Mouse (Mus musculus): ENCODE data around the gene Hax1. TPM values are rescaled to one million over a fixed set of nuclear protein-coding genes. Genes with fewer than 3 reads are reported as not detected.

Gene Hax1
- polyA plus RNA-seq, 1 experiment from 2014 or later, result 99.6 TPM

GRCm38 (mm10) chr3:89982426-89982825 is 16.2 kb downstream of the Hax1 start:
- 71% methylated on average over 5 of the region's 5 CpGs for WGBS (ENCODE audit: insufficient replicate concordance)
- TF ChIP-seq CTCF (IDR thresholded peaks at IDR 0.05; ENCODE audit: low read depth), result no peak
- no peak for TF ChIP-seq EP300 (IDR thresholded peaks at IDR 0.05; ENCODE audit: low read depth)
- no peak overlapping the region for H3K4me2 ChIP-seq (ENCODE audit: low read depth, low read length)
- H3K9me3 ChIP-seq (ENCODE audit: low read length), result no peaks in the 10 kb centered on the region
- H3K36me3 ChIP-seq (replicated peaks; ENCODE audit: insufficient read depth, low read length), result no peaks in the 10 kb centered on the region
- no peak overlapping the region for H3K9ac ChIP-seq (replicated peaks)
- no peaks in the 10 kb centered on the region for H3K4me1 ChIP-seq (ENCODE audit: insufficient read depth)
- no peak for ATAC-seq
- no peaks in the 10 kb centered on the region for H3K27me3 ChIP-seq (ENCODE audit: insufficient read depth, low read length)
- no peak overlapping the region for H3K27ac ChIP-seq (ENCODE audit: low read depth)
- H3K4me3 ChIP-seq (ENCODE audit: low read depth, low read length), result no peak overlapping the region
- DNase-seq, result no peak

GRCm38 (mm10) chr3:89976859-89977258 is 21.7 kb downstream of the Hax1 start:
- Histone ChIP-seq H3K27me3 (ENCODE audit: insufficient read depth, low read length) (no peaks in the 10 kb centered on the region), H3K4me3 (ENCODE audit: low read depth, low read length) (no peak overlapping the region), H3K36me3 (replicated peaks; ENCODE audit: insufficient read depth, low read length) (no peaks in the 10 kb centered on the region), H3K9me3 (ENCODE audit: low read length) (no peaks in the 10 kb centered on the region), H3K9ac (replicated peaks) (no peak overlapping the region), H3K27ac (ENCODE audit: low read depth) (no peak overlapping the region), H3K4me2 (ENCODE audit: low read depth, low read length) (no peak overlapping the region), H3K4me1 (ENCODE audit: insufficient read depth) (no peaks in the 10 kb centered on the region)
- TF ChIP-seq CTCF (IDR thresholded peaks at IDR 0.05; ENCODE audit: low read depth) (no peak), EP300 (IDR thresholded peaks at IDR 0.05; ENCODE audit: low read depth) (no peak)
- ATAC-seq (no peak), DNase-seq (no peak)

GRCm38 (mm10) chr3:89968509-89968908 is 30.1 kb downstream of the Hax1 start:
- H3K4me3 ChIP-seq (ENCODE audit: low read depth, low read length), result no peak overlapping the region
- no peaks in the 10 kb centered on the region for H3K36me3 ChIP-seq (replicated peaks; ENCODE audit: insufficient read depth, low read length)
- no peak overlapping the region for H3K4me2 ChIP-seq (ENCODE audit: low read depth, low read length)
- 34% methylated on average over 7 of the region's 7 CpGs for WGBS (ENCODE audit: insufficient replicate concordance)
- H3K27me3 ChIP-seq (ENCODE audit: insufficient read depth, low read length), result no peaks in the 10 kb centered on the region; the same call in 1 of the 2 replicates
- DNase-seq, result no peak
- H3K9me3 ChIP-seq (ENCODE audit: low read length), result no peaks in the 10 kb centered on the region
- peaks cover 2% of the 10 kb centered on the region; the same call in 1 of the 2 replicates for H3K4me1 ChIP-seq (ENCODE audit: insufficient read depth)
- H3K9ac ChIP-seq (replicated peaks), result no peak overlapping the region
- TF ChIP-seq CTCF (IDR thresholded peaks at IDR 0.05; ENCODE audit: low read depth), result no peak
- TF ChIP-seq EP300 (IDR thresholded peaks at IDR 0.05; ENCODE audit: low read depth), result no peak
- ATAC-seq, result no peak
- H3K27ac ChIP-seq (ENCODE audit: low read depth), result no peak overlapping the region

- Histone ChIP-seq H3K27me3 (ENCODE audit: insufficient read depth, low read length) (peaks cover 2% of the 10 kb centered on the region; the same call in 1 of the 2 replicates), H3K36me3 (replicated peaks; ENCODE audit: insufficient read depth, low read length) (no peaks in the 10 kb centered on the region), H3K9ac (replicated peaks) (no peak overlapping the region), H3K27ac (ENCODE audit: low read depth) (no peak overlapping the region), H3K4me3 (ENCODE audit: low read depth, low read length) (no peak overlapping the region), H3K4me1 (ENCODE audit: insufficient read depth) (peaks cover 2% of the 10 kb centered on the region; the same call in 1 of the 2 replicates), H3K4me2 (ENCODE audit: low read depth, low read length) (no peak overlapping the region), H3K9me3 (ENCODE audit: low read length) (no peaks in the 10 kb centered on the region)
- ATAC-seq, result no peak
- TF ChIP-seq EP300 (IDR thresholded peaks at IDR 0.05; ENCODE audit: low read depth) (no peak), CTCF (IDR thresholded peaks at IDR 0.05; ENCODE audit: low read depth) (peak; percentile 61)
- 67% methylated on average over 4 of the region's 4 CpGs for WGBS (ENCODE audit: insufficient replicate concordance)
- DNase-seq, result no peak
Observed at GRCm38 (mm10) chr3:89966946-89967345, 31.6 kb downstream of the Hax1 start.

GRCm38 (mm10) chr3:89965972-89966371 is 32.6 kb downstream of the Hax1 start:
- ATAC-seq, result no peak
- peaks cover 10% of the 10 kb centered on the region; the same call in 1 of the 2 replicates for H3K27me3 ChIP-seq (ENCODE audit: insufficient read depth, low read length)
- TF ChIP-seq EP300 (IDR thresholded peaks at IDR 0.05; ENCODE audit: low read depth) (no peak), CTCF (IDR thresholded peaks at IDR 0.05; ENCODE audit: low read depth) (no peak)
- H3K9ac ChIP-seq (replicated peaks), result no peak overlapping the region
- peaks cover 3% of the 10 kb centered on the region; the same call in 1 of the 2 replicates for H3K4me1 ChIP-seq (ENCODE audit: insufficient read depth)
- no peak for DNase-seq
- no peak overlapping the region for H3K4me3 ChIP-seq (ENCODE audit: low read depth, low read length)
- H3K9me3 ChIP-seq (ENCODE audit: low read length), result no peaks in the 10 kb centered on the region
- H3K4me2 ChIP-seq (ENCODE audit: low read depth, low read length), result no peak overlapping the region
- H3K27ac ChIP-seq (ENCODE audit: low read depth), result no peak overlapping the region
- 82% methylated on average over 5 of the region's 5 CpGs for WGBS (ENCODE audit: insufficient replicate concordance)
- no peaks in the 10 kb centered on the region for H3K36me3 ChIP-seq (replicated peaks; ENCODE audit: insufficient read depth, low read length)

- H3K27ac ChIP-seq (ENCODE audit: low read depth), result no peak overlapping the region
- peaks cover 7% of the 10 kb centered on the region for H3K4me1 ChIP-seq (ENCODE audit: insufficient read depth)
- no peak for DNase-seq
- H3K4me2 ChIP-seq (ENCODE audit: low read depth, low read length), result no peak overlapping the region
- ATAC-seq, result no peak
- no peaks in the 10 kb centered on the region for H3K9me3 ChIP-seq (ENCODE audit: low read length)
- no peak for TF ChIP-seq EP300 (IDR thresholded peaks at IDR 0.05; ENCODE audit: low read depth)
- no peak for TF ChIP-seq CTCF (IDR thresholded peaks at IDR 0.05; ENCODE audit: low read depth)
- peaks cover 11% of the 10 kb centered on the region; the same call in 1 of the 2 replicates for H3K27me3 ChIP-seq (ENCODE audit: insufficient read depth, low read length)
- H3K36me3 ChIP-seq (replicated peaks; ENCODE audit: insufficient read depth, low read length), result no peaks in the 10 kb centered on the region
- H3K4me3 ChIP-seq (ENCODE audit: low read depth, low read length), result no peak overlapping the region
- no peak overlapping the region for H3K9ac ChIP-seq (replicated peaks)
- 88% methylated on average over 8 of the region's 8 CpGs for WGBS (ENCODE audit: insufficient replicate concordance)
Observed at GRCm38 (mm10) chr3:89965557-89965956, 33.0 kb downstream of the Hax1 start.
